Mouse (Mus musculus): ENCODE measurements around the gene Gps1.

Gps1 gene

DNA sequence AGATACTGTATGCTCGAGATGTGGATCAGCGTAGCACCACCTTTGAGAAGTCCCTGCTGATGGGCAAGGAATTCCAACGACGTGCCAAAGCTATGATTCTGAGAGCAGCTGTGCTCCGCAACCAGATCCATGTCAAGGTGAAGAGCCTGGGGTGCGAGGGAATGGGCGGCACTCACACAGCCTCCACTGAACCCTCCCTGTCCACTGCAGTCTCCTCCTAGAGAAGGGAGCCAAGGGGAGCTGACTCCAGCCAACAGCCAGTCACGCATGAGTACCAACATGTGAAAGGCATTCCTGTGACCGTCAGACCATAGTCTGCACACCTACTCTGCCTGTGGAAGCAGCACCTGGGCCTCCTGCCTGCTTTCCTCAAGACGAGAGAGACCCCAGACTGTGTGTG is 4.4 kb downstream of the Gps1 start:
- DNase-seq: peak; percentile 70

DNA sequence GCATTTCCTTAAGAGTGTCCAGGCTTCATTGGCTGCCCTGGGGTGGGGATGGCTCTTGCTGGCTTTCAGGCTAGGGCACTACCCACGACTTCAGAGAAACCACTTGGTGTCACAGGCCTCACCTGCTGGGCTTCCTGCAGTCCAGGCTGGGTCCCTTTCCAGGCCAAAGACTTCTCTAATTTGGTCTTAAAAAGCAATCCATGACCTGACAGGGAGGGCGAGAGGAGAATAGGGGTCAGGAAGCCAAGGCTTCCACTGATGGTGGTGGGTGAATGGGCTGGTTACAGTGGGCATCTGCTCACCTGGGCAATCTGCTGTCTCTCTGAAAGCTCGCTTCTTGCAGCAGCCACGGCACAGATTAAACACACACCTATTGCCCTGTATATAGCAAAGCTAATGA is 5.3 kb downstream of the Gps1 start:
- DNase-seq: no peak

DNA sequence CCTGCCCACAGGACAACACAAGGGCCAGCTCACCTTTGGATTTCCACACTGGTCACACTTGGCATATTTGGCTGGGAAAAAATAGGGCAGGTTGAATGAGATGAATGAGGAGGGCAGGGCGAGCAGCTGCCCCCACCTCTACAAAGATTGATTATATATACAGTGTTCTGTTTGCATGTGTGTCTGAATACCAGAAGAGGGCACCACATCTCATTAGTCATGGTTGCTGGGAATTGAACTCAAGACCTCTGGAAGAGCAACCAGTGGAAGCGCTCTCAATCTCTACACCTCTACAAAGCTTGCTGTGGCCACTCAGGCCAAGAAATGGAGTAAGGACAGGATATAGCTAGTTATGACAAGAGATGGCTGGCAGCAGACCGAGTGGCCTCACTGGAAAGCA is 5.7 kb downstream of the Gps1 start:
- DNase-seq: no peak

- no peak for DNase-seq
Observed at GRCm38 (mm10) chr11:120792652-120793051, 8.6 kb downstream of the Gps1 start.

DNA sequence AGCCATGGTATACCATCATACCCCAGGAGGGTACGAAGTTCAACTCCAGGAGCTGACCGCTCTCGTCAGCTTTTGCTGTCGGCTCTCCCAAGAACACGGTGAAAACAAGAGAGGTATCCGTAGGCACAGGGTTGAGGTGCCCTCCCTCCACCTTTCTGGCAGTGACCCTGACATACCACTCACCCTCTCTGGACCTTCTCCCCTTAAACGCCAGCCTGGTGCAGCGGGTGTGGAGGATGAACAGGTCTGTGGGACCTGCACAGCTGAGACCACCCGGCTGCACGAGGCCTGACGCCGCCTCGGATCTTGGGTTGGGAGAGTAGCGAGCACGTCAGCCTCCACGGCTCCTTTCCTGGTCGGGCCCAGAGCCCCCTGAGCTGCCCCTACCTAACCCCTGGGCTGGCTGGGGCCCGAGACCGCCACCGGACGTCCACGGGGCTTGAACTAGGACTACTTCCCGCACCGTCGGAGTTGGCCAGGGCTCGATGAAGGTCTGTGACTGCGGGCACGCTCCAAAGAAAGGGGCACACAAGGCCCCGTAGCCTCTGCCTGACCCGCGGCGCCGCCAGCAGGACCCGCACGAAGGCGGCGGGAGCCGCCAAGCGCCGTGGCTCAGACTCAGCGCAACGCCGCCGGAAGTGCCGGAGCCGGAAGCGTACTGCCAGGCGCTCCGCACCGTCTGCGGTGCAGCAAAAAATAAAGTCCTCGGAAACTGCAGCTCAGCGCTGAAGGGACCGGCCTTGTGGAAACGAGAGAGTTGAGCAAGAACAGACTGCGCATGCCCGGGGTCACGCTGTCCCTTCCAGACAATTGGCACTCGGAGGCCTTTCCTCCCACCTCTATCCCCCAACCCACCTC is 11.9 kb downstream of the Gps1 start, which contains the start of gene Dus1l:
Gene Dus1l (minus strand): TSS at position 648 of the 858 bp plus-strand sequence.
- peak; percentile 92 for DNase-seq

- DNase-seq: no peak
Observed at GRCm38 (mm10) chr11:120796614-120796946, 12.5 kb downstream of the Gps1 start.

DNA sequence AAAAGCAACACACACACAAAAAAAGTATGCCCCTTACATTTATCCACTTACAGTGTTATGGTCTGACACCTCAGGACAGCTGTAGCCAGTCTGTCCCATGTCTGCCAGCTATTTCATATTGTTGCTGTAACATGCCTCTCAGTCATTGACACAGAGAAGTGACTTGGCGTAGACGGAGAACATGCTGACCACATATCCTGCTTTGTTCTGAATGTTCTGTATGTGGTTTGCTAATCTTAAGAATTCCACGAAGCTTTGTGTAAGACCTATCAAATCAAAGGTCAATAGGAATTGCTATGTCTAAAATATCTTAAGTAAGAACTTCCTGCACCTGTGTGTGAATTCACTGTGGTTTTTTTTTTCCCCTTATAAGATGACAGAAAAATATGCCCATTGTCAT is 14.2 kb downstream of the Gps1 start:
- no peak for DNase-seq

- DNase-seq: no peak
Observed at GRCm38 (mm10) chr11:120799316-120799890, 15.3 kb downstream of the Gps1 start.

DNA sequence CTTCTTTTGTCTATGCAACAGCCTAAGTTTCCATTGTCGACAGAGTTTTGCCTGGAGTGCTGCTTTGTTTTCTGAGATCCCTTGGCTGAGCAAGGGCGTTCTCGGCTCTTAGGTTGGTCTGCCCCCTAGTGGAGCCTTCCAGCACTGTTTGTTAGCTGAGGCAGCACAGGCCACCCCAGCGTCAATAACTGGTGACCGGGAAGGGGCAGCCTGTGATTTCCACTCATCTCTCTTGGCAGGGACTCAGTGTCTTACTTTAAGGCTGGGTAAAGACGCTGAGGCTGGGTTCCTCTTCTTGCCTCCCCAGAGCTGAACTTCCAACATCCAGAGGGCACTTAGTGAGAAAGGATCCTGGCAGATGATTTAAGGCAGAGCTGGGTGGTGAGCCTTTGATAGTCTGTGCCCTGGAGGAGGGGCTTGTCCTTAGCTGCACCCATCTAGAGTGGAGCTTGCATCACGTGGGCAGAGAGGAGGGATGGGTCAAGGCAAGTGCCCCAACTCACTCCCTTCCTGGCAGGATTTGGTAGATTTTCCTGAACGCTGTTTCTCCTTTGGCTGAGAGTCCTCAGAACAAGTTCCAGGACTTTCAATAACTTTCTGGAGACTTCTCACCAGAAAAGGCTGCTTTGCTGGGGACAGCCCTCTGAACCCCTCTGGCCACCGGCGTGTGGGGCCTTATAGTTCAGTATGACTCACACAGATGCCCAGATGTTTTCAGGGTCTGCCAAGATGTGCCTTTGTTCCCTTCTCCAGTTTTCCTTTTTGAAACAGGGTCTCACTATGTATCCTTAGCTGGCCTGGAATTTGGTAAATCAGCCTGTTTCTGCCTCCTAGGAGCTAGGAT is 16.2 kb downstream of the Gps1 start:
- peak; percentile 89 for DNase-seq

GRCm38 (mm10) chr11:120804274-120804673 is 20.2 kb downstream of the Gps1 start:
- DNase-seq: no peak

- no peak for DNase-seq
Observed at GRCm38 (mm10) chr11:120804769-120805168, 20.7 kb downstream of the Gps1 start.

DNA sequence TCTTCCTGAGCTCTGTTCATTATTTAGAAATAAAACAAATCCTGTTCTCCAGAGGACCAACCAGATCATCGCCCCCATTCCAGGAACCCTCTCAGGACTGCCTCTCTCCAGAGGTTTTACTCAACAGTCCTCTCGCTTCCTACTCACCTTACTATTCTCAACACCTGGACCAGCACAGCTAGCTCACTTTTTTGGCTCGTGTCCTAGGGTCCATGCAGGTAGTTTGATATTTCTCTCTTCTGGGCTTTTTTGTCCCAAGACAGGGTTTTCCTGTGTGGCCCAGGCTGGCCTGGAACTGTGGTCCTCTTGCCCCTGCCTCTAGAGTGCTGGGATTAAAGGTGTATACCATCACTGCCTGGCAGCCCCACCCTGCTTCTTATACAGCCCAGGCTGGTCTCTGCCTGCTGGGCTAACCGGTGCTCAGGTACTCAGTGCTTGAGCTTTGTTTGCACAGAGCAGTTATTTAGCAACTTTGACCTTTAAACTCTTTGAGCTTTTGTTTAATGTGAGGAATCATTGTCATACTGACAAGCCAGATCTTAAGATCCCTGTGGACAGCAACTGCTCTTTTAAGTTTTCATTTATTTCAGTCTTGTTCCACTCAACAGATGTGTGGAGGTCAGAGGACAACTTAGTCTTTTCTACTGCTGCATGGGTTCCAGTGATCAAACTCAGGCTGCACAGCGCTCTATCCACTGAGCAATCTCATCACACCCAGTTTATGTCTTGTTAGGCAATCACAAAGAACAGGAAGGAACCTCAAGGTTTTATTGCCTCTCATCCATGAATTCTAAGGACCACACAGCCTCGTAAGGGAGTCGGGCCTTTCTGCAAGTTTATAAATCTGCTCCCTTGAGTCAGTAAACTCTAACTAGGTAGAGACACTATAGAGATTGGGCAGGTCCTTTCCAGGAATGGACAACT is 21.6 kb downstream of the Gps1 start:
- DNase-seq: no peak

DNA sequence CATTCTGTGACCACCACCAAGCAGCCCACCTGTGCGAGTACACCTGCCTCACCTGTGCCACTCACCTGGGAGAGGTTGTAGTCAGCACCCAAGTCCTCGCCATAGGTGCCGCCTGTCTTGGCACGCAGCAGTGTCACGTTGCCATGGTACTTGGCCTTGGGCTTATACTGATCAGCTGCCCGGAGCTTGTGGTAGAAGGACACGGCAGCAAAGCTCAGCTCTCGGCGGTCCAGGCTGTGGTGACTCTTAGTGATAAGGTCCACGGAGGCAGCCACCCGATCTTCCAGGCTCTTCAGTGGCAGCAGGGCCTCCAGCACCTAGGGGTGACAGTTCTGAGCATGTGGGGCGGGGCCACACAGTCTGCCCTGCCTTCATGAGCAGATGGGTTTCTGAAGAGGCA is 23.9 kb downstream of the Gps1 start:
- no peak for DNase-seq

DNA sequence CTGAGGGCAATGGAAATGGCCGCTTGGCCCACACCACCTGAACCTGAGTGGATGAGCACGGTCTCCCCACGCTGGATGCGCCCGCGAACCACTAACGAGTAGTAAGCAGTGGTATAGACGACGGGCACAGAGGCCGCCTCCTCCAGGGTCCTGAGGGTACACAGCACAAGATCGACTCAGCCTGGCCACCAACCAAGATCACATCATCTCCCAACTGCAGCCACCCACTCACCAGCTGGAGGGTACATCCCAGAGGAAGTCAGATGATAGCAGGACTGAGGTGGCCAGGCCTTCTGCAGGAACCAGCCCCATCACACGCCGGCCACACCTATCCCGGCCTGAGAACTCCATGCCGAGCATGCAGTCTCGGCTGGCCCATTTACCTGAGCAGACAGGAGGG is 28.0 kb downstream of the Gps1 start:
- DNase-seq: no peak

- no peak for DNase-seq
Observed at GRCm38 (mm10) chr11:120817358-120817757, 33.3 kb downstream of the Gps1 start.

GRCm38 (mm10) chr11:120818251-120818650 is 34.2 kb downstream of the Gps1 start:
- DNase-seq: no peak

DNA sequence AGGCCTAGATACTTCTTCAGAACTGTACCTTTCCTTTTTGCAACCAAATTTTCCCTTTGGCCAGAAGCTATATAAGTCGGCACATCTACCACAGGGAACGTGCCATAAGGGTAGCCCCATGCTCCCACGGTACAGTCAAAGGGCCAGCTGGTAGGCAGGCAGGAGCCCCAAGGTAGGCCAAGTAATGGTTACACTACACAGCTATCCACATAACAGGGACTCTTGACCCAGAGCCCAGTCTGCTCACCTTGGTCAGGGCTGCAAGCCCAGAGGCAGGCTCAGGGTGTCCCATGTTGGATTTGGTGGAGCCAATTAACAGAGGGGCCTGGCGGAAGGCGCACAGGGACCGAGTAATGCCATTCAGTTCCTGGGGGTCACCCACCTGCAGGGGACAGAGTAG is 35.5 kb downstream of the Gps1 start:
- DNase-seq: no peak

GRCm38 (mm10) chr11:120820546-120820945 is 36.5 kb downstream of the Gps1 start:
- no peak for DNase-seq

GRCm38 (mm10) chr11:120821076-120821922 is 37.2 kb downstream of the Gps1 start:
- DNase-seq: no peak

GRCm38 (mm10) chr11:120822321-120822720 is 38.2 kb downstream of the Gps1 start:
- DNase-seq: no peak

DNA sequence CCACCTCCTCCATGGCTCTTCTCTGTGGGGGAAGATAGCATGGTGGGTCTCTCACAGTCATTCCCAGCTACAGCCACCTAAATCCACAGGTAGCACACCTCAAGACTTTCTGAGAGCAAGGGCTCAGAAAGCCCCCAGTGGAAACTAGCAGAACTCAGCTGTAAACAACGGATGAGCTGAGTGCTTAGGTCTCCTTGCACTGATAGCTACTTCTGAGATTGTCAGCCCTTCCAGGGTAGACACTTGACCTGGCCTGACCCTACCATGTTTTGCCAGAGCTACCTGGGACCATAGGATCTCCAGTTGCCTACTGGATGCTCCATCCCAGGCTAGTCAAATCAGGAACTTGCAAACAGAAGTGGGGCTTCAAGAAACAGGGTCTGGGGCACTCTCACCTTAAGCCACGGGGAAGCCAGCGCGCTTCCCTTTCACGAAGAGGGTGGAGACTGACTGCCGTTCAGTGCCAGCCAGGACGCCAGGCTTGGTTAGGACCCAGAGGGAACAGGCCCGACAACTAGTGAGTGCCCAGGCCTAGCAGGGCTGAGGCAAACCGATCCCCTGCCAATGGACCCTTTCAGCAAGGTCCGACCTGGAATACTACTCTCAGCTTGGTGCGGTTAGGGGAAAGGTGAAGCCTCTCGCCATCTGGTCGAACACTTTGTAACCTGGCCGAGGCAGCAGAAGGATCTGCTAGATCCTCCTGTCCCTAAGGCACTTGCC is 38.9 kb downstream of the Gps1 start:
- no peak for DNase-seq
